Mouse (Mus musculus) adrenal gland, adult 18-20 months (tissue): Measurements from ENCODE around the gene Prdx5. TPM values are rescaled to one million over a fixed set of nuclear protein-coding genes. Genes with fewer than 3 reads are reported as not detected.

Source experiments
- DNase-seq, 2 experiments: peaks; one replicate each; pipeline ENCODE4 v3.0.0; 2021 to 2022; ENCODE audit warnings: low spot score in 2 of 2
- total RNA-seq, 2 experiments: library from RNA; stranded (reverse); gene quantifications; 1 replicate in 1 of 2; 2 replicates in 1 of 2; pipeline ENCODE4 v1.2.3; 2021

Gene Prdx5
- total RNA-seq, 2 experiments from 2014 or later: 303 to 375 TPM

DNA sequence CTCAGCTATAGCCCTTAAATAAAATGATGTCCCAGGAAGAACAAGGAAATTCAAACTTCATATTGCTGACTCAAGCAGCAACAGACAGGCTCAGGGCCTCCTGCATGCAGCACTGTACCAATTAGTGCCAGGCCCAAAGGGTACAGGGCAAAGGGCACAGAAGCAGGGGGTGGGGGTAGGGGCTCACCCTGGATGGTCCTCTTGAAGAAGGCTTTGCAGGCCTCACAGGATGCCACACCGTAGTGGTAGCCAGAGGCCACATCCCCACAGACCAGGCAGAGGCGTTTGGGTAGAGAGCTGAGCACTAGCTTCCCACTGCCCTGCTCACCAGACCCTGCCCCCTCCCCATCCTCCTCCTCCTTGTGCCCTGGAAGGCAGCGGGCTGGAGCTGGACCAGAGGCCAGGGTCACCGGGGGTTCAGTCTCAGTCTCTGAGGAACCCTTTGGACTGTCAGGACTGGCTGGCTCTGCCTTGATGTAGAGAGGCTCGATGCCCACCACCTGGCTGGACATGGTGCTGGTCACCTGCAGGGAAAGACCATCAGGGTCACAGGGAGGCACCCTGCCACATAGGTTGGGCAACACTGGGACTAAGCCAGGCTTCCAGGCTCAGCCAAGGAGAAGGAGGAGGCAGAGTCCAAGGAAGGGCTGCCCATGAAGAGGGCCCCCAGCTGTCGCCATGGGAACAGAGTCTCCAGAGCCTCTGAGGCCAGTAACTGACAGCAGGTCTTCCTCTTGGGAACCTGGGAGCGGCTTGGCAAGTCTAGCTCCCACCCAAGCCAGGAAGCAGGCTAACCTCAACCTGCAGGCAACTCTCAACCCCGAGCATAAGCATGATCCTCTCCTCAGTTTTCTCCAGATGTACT lies 10.2 kb upstream of the Prdx5 start:
- DNase-seq: peak in 1 of 2 experiments; percentile 51

DNA sequence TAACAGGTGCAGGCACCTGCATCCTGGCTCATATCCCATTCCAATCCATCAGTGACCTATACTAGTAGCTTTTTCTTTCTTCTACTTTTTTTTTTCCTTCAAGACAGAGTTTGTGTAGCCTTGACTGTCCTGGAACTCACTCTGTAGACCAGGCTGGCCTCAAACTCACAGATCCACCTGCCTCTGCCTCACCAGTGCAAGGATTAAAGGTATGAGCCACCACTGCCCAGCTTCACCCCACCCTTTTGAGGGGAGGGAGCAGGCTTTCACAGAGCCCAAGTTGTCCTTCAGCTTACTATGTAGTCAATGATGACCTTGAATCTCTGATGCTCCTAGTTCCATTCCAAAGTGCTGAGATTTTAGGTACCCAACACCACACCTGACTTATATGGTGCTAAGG lies 9.5 kb upstream of the Prdx5 start:
- DNase-seq: no peak

DNA sequence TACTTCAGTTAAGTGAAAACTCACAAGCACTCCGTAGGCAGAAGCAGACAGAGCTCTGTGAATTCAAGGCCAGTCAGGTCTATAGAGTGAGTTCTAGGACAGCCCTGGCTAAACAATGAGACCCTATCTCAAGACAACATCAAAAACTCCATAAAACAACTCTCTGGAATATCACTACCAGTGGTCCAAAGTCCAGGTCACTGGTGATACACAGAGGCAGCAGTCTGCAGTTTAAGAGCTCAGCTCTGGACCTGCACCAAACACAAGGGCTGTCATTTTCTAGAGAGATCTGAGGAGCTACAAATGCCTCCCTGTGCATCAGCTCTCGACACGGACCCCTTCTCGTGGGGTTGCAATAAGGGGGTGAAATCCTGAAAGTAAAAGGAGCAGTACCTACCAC lies 8.4 kb upstream of the Prdx5 start:
- no peak for DNase-seq

DNA sequence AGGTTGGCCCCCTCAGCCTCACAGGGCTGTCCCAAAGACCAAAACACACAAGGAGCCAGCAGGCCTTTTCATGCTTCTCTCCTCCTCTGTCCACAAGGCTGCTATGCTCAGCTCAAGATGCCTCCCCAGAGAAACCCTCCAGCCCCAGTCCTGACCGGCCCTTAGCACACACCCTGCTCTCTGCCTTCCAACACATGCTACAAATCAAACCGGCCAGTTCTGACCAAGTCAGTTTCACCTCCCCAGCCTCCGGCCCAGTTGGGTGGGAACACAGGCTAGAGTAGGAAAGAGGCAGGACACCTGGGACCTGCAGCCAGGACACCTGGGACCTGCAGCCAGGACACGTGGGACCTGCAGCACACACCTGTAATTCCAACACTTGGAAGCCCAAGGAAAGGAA lies 6.6 kb upstream of the Prdx5 start:
- no peak for DNase-seq

DNA sequence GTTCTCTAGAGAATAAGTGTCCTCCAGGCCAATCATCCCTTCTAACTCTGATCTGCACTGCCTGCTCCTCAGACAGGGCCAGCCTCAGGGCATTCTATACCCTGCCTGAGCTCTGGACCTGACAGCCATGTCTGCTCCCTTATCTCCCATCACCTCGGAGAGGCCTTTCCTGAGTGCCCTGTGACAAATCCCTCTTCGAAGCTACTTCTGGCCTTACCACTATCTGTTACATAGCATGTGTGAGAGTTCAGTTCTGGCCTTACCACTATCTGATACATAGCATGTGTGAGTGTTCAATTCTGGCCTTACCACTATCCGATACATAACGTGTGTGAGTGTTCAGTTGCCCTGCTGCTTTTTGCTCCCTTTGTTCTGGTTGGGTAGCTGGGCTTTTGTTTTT lies 5.4 kb upstream of the Prdx5 start:
- DNase-seq: no peak

DNA sequence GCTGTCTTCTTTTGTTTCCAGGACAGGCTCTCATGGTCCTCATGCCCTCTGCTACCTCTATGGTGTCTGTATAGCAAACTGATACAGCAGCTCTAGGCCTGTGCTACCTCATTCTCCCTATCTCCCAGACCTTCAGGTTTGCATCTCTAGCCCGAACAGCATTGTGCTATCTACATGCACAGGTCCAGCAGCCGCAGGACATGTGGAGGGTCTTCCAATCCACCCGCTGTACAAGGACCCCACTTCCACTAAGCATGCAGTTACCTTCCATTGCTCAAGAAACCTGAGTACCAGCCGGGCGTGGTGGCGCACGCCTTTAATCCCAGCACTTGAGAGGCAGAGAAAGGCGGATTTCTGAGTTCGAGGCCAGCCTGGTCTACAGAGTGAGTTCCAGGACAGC lies 4.6 kb upstream of the Prdx5 start:
- DNase-seq: no peak

DNA sequence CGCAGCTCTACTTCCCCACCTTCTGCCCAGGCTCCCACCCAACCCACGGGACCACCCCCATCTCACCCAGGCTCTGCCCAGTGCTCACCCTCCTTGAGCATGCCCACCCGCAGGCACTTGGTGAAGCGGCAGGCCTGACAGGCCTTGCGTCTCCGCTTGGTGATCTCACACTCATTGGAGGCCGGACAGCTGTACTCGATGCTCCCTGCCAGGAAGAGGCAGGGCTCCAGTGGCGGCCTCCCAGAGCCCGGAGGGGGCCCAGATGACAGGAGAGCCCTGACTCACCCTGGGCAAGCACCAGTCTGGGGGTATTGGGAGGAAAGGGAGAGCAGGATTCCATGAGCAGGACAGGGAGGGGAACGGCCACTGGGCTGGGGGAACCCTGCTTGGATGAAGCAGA lies 4.1 kb upstream of the Prdx5 start:
- DNase-seq: no peak

DNA sequence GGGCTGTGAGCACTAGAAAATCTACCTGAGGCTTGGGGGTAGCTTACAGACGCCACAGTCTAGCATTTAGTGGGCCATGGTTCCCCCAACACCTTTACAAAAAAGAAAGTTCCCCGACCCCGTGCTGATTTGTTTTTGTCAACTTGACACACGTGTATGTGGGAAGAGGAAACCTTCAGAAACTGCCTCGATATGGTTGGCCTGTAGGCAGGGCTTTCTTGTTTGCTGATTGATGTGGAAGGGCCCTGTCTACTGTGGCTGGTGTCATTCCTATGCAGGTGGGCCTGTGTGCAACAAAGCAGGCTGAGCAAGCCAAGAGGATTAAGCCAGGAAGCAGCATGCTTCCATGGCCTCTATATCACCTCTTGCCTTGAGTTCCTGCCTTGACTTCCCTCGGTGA lies 3.1 kb upstream of the Prdx5 start:
- no peak for DNase-seq

DNA sequence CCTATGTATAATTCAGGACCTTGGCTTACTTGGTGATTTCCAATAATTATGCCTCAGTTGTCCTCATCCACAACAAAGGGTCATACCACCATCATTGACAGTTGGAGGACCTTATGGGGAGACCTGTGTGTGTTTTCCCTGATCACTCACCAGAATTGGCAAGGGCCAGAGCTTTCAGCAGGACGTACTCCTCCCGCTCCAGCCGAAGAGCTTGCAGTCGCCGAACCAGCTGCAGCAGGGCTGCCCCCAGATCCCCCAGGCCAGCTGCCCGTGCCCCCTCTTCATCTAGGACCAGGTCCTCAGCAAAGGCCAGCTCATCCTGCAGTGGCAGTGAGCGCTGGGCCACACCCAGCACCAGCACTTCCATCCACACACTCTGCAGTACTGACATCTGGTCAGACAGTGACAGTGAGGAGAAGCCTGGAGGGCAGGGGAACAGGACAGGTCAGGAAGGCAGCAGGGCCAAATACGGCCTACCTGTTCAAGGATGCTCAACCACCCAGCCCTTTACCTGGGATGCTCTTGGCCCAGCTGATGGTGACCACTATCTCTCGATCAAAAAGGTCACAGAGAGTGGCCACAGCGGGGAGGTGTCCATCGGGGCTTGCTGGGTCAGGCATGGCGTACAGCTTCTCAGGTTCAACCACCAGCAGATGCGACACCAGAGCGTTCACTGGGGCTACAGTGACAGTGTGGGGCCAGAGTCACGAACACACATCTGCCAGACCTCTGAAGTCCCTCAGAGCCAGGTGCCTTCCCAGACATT lies 2.5 kb upstream of the Prdx5 start:
- no peak for DNase-seq

DNA sequence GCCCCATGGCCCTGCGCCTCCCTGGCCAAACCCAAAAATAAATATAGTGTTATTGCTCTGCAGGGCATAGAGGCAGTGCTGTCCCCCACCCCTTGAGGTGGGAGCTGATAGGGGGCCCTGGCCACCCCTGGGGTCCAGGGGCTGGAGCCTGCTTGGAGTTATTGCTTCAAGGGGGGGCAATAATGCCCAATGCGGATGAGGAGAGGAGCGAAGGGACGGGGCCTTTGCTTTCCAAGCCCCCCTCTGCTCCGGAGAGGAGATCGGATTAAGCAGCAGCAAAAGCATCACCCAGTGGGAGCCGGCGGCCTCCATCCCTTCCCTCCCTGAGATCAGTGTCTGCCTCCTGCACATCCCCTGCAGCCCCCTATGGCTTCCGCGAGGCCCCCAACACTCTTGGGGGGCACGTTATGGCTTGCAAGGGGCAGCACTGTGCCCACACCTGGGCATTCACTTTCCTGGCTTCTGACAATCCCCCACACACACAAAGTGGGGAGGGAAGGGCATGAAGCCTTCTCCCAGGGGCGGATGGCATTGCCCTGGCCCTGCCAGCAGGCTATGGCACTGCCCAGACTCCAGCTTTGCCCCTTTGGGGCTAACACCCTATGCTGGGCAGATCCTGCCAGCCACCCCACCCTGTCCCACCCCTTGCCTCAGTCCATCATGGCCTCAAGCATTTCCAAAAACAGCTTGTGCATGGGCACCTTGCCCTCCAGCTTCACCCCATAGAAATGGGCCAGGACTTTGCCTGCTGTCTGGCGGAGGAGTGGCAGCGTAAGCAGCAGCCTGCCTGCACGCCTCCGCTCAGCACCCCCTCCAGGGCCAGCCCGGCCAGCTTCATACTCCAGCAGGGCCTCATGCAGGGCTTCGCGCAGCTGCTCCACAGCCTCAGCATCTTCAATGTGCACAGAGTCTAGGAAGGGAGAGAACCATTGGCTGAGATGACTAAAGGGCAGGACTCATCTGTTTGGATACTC lies 1.5 kb upstream of the Prdx5 start:
- no peak for DNase-seq

DNA sequence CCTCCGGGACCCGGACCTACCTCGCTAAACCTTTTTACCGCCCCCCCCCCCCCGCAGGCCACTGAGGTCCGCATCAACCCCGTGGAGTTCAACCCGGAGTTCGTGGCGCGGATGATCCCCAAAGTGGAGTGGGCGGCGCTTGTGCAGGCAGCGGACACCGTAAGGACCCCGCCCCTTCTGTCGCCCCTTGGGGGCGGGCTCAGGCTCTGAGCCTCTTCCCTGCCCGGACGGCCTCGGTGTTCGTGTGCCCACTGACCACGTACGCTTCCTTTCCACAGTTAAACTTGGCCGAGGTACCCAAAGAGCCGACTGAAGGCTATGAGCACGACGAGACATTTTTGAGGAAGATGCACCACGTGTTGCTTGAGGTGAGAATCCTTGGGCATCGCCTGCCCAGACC lies 400 bp upstream of the Prdx5 start:
- peak; percentile 53 to 54 for DNase-seq

DNA sequence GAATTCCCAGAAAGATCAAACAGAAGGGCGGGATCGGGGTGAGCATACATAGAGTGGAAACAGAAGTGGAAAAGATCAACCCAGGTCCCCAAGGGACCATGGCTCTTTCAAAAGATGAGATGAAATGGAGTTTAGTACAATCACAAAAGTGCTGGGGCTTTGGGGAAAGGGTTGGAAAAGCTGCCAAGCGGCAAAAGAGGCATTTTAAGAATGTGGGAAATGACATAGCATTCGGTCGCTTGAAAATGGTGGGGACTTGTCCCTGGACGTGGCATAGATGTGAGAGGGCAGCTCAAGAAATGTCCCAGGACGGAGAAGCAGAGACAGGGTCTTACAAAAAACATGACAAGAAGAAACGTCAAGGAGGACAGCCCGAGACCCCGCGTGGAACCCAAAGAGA lies 885 bp downstream of the Prdx5 start:
- DNase-seq: no peak

DNA sequence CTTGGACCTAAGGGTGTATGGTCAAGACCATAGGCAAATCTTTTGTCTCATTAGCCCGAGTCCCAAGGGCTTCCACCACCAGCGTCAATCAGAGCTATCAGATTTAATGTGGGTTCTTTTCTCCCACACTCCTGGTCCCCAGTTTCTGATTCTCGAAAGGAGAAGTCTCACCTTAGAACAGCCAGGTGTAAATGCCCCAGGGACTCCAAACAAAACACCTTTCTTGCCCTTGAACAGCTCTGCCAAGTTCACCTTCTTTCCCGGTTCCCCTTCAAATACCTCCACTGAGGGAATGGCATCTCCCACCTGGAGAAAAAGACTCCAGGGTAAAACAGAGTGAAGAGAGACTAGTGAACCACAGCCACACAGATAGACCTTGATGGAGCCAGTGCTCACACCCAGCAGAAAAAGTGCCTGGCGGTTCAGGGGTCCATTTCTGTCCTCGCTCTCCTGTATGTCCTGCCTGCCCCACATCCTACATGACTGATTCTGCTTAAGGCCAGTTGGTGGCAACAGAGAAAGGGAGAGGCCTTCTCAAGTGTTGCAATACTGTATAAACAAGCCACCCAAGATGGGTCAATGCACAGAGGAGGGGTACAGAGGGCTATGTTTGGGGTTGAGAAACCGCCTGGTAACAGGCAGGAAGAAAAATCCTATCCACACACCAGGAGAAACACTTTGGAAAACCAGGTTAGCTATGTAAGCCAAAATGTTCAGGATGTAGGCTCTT lies 1.9 kb downstream of the Prdx5 start:
- DNase-seq: no peak

DNA sequence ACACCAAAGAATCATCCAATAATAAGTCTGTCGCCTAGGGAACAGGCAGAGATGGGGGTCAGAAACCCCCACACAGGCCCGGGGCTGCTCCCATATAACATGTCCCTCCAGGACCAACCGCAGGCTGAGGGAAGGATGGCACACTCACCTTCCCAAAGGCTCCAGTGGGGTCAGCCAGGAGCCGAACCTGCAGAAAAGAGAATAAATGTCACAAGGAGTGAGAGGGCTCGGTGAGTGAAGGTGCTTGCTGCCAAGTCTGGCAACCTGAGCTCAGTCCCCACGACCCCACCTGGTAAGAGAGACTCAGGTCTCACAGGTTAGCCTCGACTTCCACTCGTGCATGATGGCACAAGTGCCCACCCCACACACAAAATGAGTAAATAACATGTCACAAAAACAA lies 2.8 kb downstream of the Prdx5 start:
- peak in 1 of 2 experiments; percentile 15 for DNase-seq

DNA sequence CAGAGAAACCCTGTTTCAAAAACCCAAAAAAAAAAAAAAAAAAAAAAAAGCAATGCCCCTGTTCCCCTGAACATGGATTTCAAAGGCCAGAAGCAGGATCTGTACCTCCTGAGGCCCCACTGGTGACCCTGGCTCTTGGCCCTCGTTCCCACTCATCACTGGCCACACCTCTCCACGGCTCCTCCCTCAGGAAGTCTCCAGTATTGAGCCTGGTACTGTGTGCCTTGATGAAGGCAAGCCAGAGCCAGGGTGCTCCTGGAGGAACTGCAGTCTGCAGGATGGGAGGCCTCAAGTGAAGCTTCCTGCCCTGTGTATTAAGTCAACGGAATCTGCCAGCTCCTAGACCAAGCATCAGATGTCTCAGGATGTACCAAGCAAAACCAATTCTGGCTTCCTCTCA lies 3.7 kb downstream of the Prdx5 start:
- no peak for DNase-seq

DNA sequence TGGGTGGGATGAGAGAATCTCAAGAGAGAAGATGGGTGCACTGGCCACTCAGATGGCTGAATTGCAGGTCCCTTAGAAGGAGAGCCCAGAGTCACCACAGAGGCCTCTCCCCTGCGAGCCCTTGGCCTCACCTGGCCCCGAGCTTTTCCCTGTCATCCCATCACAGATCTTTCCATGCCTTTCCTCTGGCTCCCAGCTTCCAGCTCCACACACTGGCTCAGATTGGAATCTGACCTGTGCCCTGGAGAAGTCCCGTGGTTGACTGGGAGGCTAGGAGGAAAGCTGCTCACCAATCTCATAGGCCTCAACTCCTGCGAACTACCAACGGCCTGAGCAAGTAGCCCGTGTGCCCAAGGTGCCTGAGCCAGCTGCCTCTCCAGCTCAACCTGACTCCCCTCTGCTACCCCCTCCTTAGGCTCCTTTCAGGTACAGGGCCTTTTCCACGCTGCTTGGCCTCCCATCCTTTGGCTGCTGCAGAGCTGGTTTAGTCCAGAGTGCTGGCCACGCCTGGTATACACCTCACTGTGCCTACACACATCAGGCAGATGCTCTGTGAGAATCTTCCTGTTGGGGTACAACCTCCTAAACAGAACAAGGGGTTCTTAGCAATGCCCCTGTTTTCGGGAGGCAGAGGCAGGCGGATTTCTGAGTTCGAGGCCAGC lies 4.3 kb downstream of the Prdx5 start:
- no peak for DNase-seq

DNA sequence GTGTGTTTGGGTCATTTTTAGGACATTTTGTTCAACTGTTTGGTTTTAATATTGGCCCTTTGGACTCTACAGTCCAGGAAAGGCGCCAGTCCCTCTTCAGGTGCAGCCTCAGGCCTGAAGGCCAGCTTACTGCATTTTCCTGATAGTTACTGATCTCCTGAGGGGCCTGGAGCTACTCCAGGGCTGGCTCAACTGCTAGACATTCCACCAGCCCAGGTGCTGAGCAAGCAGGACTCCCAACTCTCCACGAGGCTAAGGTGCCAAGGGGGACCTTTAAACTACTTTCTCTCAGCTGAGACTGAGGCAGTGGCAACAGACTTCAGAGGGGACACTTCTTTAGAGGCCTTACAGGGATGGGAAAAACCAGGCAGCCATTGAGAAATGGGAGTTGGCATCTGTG lies 5.1 kb downstream of the Prdx5 start:
- no peak for DNase-seq

DNA sequence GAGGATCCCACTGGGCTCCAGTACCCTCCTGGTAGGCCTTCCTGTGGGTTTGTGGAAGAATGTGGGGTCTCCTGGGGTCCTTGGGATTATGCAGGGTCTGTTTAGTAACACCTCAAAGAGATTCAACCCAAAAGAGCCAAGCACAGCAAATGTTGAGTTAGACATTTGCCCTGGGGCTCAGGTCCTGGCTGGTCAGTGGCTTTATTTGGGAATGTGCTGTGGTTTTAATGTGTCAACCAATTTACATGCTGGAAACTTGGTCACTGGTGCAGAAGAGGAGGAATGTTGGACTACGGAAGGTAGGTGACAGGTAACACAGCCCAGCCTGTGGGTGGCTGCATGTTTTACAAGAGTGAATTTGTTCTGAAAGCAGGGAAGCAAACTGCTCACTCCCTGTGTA lies 6.9 kb downstream of the Prdx5 start:
- DNase-seq: no peak

DNA sequence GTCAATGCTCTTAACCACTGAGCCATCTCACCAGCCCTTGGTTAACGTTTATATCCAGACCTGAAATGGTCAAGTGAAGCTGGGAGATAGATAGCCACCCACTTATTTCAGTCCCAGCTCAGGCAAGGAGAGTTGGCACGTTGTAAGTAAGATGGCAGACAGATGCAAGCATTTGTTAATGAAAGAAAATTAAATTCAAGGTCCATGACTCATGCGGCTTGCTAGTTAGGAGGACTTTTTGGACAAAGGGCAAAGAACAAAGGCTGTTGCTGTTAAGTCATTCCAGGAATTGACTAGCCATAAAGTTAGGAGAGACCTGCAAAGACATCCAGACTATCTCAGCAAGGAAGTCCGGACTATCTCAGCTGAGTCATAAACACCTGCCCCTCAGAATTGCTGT lies 10.3 kb downstream of the Prdx5 start:
- no peak for DNase-seq
